Mouse (Mus musculus) T-helper 2 cell (primary cell): Measurements from ENCODE around the gene Asic2.
"Not testable (repeated sequence)": the region's sequence is repeated elsewhere in the genome, so short reads cannot be mapped to it uniquely, and the experiment has no call there.

ENCODE experiments used
- in situ Hi-C: fragments of 300-600 bp; cut with MboI, MseI; formaldehyde crosslinking; loops from one replicate; pipeline ENCODE4 v1.15.1; 2025; ENCODE audit warnings: high pct_unique_total_duplicates

Asic2 gene

GRCm38 (mm10) chr11:81361040-81361439, 607.2 kb downstream of the Asic2 start:
- in situ Hi-C loops: no loop called here

- in situ Hi-C loops: not testable (repeated sequence)
These were observed 617.8 kb downstream of the Asic2 start for GRCm38 (mm10) chr11:81350498-81350897.

- in situ Hi-C loops: no loop called here
These were observed 636.3 kb downstream of the Asic2 start for GRCm38 (mm10) chr11:81331977-81332376.

- in situ Hi-C loops: no loop called here
These were observed 637.3 kb downstream of the Asic2 start for GRCm38 (mm10) chr11:81330982-81331381.

GRCm38 (mm10) chr11:81328088-81328487, 640.2 kb downstream of the Asic2 start:
- in situ Hi-C loops: no loop called here

- in situ Hi-C loops: no loop called here
These were observed 645.1 kb downstream of the Asic2 start for GRCm38 (mm10) chr11:81323146-81323545.

GRCm38 (mm10) chr11:81322466-81322865, 645.8 kb downstream of the Asic2 start:
- in situ Hi-C loops: no loop called here

GRCm38 (mm10) chr11:81290041-81290440, 678.2 kb downstream of the Asic2 start:
- in situ Hi-C loops: no loop called here

- in situ Hi-C loops: no loop called here
These were observed 685.1 kb downstream of the Asic2 start for GRCm38 (mm10) chr11:81283185-81283584.

GRCm38 (mm10) chr11:81280070-81280469, 688.2 kb downstream of the Asic2 start:
- in situ Hi-C loops: no loop called here

- in situ Hi-C loops: no loop called here
These were observed 690.9 kb downstream of the Asic2 start for GRCm38 (mm10) chr11:81277406-81277805.

GRCm38 (mm10) chr11:81272677-81273418, 695.4 kb downstream of the Asic2 start:
- in situ Hi-C loops: no loop called here

GRCm38 (mm10) chr11:81271422-81271821, 696.8 kb downstream of the Asic2 start:
- in situ Hi-C loops: no loop called here

GRCm38 (mm10) chr11:81270518-81270917, 697.7 kb downstream of the Asic2 start:
- in situ Hi-C loops: no loop called here

- in situ Hi-C loops: no loop called here
These were observed 704.5 kb downstream of the Asic2 start for GRCm38 (mm10) chr11:81263757-81264156.

GRCm38 (mm10) chr11:81263193-81263592, 705.1 kb downstream of the Asic2 start:
- in situ Hi-C loops: no loop called here

GRCm38 (mm10) chr11:81261259-81261658, 707.0 kb downstream of the Asic2 start:
- in situ Hi-C loops: no loop called here

- in situ Hi-C loops: not testable (repeated sequence)
These were observed 727.1 kb downstream of the Asic2 start for GRCm38 (mm10) chr11:81241183-81241582.

GRCm38 (mm10) chr11:81239966-81240681, 728.1 kb downstream of the Asic2 start:
- in situ Hi-C loops: no loop called here

- in situ Hi-C loops: no loop called here
These were observed 729.2 kb downstream of the Asic2 start for GRCm38 (mm10) chr11:81239091-81239490.

- in situ Hi-C loops: no loop called here
These were observed 732.2 kb downstream of the Asic2 start for GRCm38 (mm10) chr11:81236070-81236469.

- in situ Hi-C loops: no loop called here
These were observed 744.9 kb downstream of the Asic2 start for GRCm38 (mm10) chr11:81223361-81223760.

GRCm38 (mm10) chr11:81220786-81221185, 747.5 kb downstream of the Asic2 start:
- in situ Hi-C loops: no loop called here
